8 mouse cellular contexts compared by ENCODE assay signal in the genomic region with DNA sequence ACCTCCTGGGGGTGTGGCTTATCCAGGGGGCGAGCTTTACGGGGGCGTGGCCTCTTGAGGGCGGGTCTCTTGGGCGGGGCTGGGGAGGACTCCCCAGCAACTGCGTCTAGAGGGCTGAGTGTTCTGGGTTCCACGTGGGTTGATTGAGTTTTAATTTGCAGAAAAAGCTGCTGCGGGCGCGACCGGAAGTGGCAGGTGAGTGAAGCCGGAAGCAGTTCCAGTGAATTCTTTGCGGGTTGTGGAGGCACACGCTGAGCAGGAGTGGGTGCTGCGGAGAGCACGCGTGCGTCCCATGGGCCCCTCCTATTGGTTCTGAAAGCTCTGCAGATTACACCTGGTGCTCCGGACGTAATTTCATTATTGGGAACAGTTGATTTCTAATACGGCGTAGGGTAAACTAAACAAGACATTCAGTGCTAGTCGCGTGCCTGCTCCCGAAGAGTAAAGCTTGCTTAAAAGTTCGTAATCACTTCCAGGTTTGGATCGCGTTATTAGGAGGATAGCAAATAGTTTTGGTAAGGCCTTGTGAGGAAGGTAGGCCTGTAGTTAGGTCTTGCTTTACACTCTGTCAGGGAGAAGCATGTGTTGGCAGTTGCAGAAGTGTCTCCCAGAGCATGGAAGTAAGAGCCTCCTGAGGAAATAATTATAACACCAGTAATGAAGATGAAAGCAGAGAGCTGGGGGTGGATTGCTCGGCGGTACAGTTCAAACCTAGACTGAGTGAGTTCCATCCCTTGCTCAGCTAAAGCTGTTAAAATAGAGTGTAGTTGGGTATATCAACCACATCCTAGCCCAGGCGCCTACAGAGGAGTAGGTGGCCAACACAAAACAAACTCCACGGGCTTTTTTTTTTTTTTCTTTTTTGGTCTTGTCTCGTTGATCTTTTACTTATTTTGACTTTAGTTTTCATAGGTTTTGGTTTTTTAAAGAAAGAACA. TPM values are rescaled to one million over a fixed set of nuclear protein-coding genes. Genes with fewer than 3 reads are reported as not detected.
DNase-seq lines count a peak whose midpoint lies in the region; ATAC-seq lines count a peak whose summit lies in the region.

No protein-coding gene starts in this region.

- H3K27me3 ChIP-seq in hindbrain, embryonic 12.5 days = no peaks in the 10 kb centered on the region; the same call in 1 of the 2 replicates

- 7% methylated on average over 33 of the region's 33 CpGs for WGBS in hindbrain, embryonic 12.5 days

- peak; percentile 84 for DNase-seq in T-cell, adult 2 months (ENCODE audit: low spot score)
- DNase-seq in cerebellum, postnatal 14 days = peak; percentile 84 to 87
- DNase-seq in frontal cortex, postnatal 10 days (ENCODE audit: low spot score in 2 of 2) = peak; percentile 74 to 83
- DNase-seq in layer of hippocampus, postnatal 25 days (ENCODE audit: extremely low spot score in 1 of 2, low spot score in 1 of 2) = peak; percentile 48 to 60
- peak; percentile 79 for DNase-seq in lung, postnatal 14 days
- peak; percentile 56 for DNase-seq in retina, adult 2 months (ENCODE audit: low read depth, low spot score)
- peak; percentile 81 for DNase-seq in thymus, postnatal 25 days

- ATAC-seq in hindbrain, embryonic 12.5 days (ENCODE audit: low FRiP score) = peak; percentile 88

- peaks cover 11% of the 10 kb centered on the region; the same call in 1 of the 2 replicates for H3K9me3 ChIP-seq in hindbrain, embryonic 12.5 days (replicated peaks)

- peak overlapping the region; percentile 66; the same call in 1 of the 2 replicates for H3K27ac ChIP-seq in hindbrain, embryonic 12.5 days

- peak overlapping the region; percentile 76 for H3K4me2 ChIP-seq in hindbrain, embryonic 12.5 days (replicated peaks)

- peaks cover 5% of the 10 kb centered on the region; the same call in 1 of the 2 replicates for H3K4me1 ChIP-seq in hindbrain, embryonic 12.5 days

- H3K9ac ChIP-seq in hindbrain, embryonic 12.5 days = peak overlapping the region; percentile 37

- H3K36me3 ChIP-seq in hindbrain, embryonic 12.5 days = peaks cover 27% of the 10 kb centered on the region

- peak overlapping the region; percentile 49 for H3K4me3 ChIP-seq in hindbrain, embryonic 12.5 days

RNA-seq across cellular contexts. Expression of a gene that starts 0.9 kb away (rescaled TPM):
- 8.8 and 8.9 TPM in 2 replicates for polyA plus RNA-seq in hindbrain, embryonic 12.5 days (2016; fragmentation: Nextera tagmentation; extraction: Ambion mirVana)
- 1 to 10 TPM; 7.6 to 7.7 TPM for total RNA-seq in layer of hippocampus, postnatal 25 days (2021)

RNA-seq across cellular contexts. Expression of a gene that starts 6.2 kb away (rescaled TPM):
- 20.3 and 21.5 TPM in 2 replicates for polyA plus RNA-seq in hindbrain, embryonic 12.5 days (2016; fragmentation: Nextera tagmentation; extraction: Ambion mirVana)
- total RNA-seq in layer of hippocampus, postnatal 25 days (2021) = 10 to 100 TPM; 21.7 to 25.8 TPM

RNA-seq across cellular contexts. Expression of a gene that starts 17.8 kb away (rescaled TPM):
- polyA plus RNA-seq in hindbrain, embryonic 12.5 days (2016; fragmentation: Nextera tagmentation; extraction: Ambion mirVana) = 19.1 and 21.7 TPM in 2 replicates
- total RNA-seq in layer of hippocampus, postnatal 25 days (2021) = 10 to 100 TPM in 1 of 2 experiments, 1 to 10 TPM in 1; 9.9 to 10.6 TPM

RNA-seq across cellular contexts. Expression of a gene that starts 17.9 kb away (rescaled TPM):
- polyA plus RNA-seq in hindbrain, embryonic 12.5 days (2016; fragmentation: Nextera tagmentation; extraction: Ambion mirVana) = 185 and 220 TPM in 2 replicates
- 100 to 1,000 TPM; 138 to 142 TPM for total RNA-seq in layer of hippocampus, postnatal 25 days (2021)

RNA-seq across cellular contexts. Expression of a gene that starts 43.9 kb away (rescaled TPM):
- not detected in 2 replicates for polyA plus RNA-seq in hindbrain, embryonic 12.5 days (2016; fragmentation: Nextera tagmentation; extraction: Ambion mirVana)
- total RNA-seq in layer of hippocampus, postnatal 25 days (2021) = under 1 TPM in 1 of 2 experiments, not detected in 1; 0.10 TPM

Comparison
In these comparisons a context has a peak if more than half of its experiments do, and no peak if none do; other contexts are left out.
1. Peak in every context shown above with its lines: DNase-seq, ATAC-seq, H3K4me3 ChIP-seq and H3K27ac ChIP-seq.